Mouse (Mus musculus): Measurements from ENCODE around the gene Dnajc14. TPM values are rescaled to one million over a fixed set of nuclear protein-coding genes. Genes with fewer than 3 reads are reported as not detected.

Dnajc14 gene
- polyA plus RNA-seq, 1 experiment from 2014 or later, result 42.7 TPM

- DNase-seq (no peak), ATAC-seq (ENCODE audit: low FRiP score, low TSS enrichment) (no peak)
- H3K4me3 ChIP-seq (replicated peaks; ENCODE audit: low read depth, low read length), result no peak overlapping the region
- H3K4me1 ChIP-seq (ENCODE audit: control insufficient read depth, insufficient read depth, low read length), result no peaks in the 10 kb centered on the region
- H3K36me3 ChIP-seq (ENCODE audit: control insufficient read depth, insufficient read depth, low read length), result peaks cover 44% of the 10 kb centered on the region
- no peaks in the 10 kb centered on the region for H3K9me3 ChIP-seq (ENCODE audit: control insufficient read depth, low read length)
- H3K4me2 ChIP-seq (ENCODE audit: low read length), result no peak overlapping the region
- H3K27me3 ChIP-seq (ENCODE audit: control insufficient read depth, insufficient read depth, low read length), result no peaks in the 10 kb centered on the region
- no peak overlapping the region for H3K27ac ChIP-seq (replicated peaks; ENCODE audit: low read depth, low read length)
- no peak overlapping the region for H3K9ac ChIP-seq (replicated peaks; ENCODE audit: low read length)
Observed at GRCm38 (mm10) chr10:128861176-128861575, 57.3 kb downstream of the Dnajc14 start.

GRCm38 (mm10) chr10:128866042-128866441 is 62.2 kb downstream of the Dnajc14 start:
- H3K9me3 ChIP-seq (ENCODE audit: control insufficient read depth, low read length), result no peaks in the 10 kb centered on the region
- ATAC-seq (ENCODE audit: low FRiP score, low TSS enrichment), result no peak

DNA sequence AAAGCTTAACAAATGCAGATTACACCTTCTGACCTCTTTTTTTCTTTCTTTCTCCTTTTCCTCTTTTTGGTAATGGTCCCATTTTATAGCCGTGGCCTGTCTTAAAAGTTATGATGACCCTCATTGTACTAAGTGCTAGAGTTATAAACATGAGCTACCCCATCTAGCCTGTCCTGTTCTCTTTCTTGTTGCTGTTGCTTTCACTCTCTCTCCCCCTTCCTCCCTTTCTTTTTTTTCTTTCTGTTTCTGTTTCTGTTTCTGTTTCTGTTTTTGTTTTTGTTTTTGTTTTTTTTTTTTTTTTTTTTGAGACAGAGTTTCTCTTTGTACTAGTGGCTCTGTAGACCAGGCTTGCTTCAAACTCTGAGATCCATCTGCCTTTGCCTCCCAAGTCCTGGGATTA is 62.7 kb downstream of the Dnajc14 start:
- Histone ChIP-seq H3K27ac (replicated peaks; ENCODE audit: low read depth, low read length) (no peak overlapping the region), H3K9me3 (ENCODE audit: control insufficient read depth, low read length) (no peaks in the 10 kb centered on the region), H3K9ac (replicated peaks; ENCODE audit: low read length) (no peak overlapping the region), H3K36me3 (ENCODE audit: control insufficient read depth, insufficient read depth, low read length) (peaks cover 44% of the 10 kb centered on the region), H3K4me3 (replicated peaks; ENCODE audit: low read depth, low read length) (no peak overlapping the region), H3K4me1 (ENCODE audit: control insufficient read depth, insufficient read depth, low read length) (no peaks in the 10 kb centered on the region), H3K27me3 (ENCODE audit: control insufficient read depth, insufficient read depth, low read length) (no peaks in the 10 kb centered on the region), H3K4me2 (ENCODE audit: low read length) (no peak overlapping the region)
- 95% methylated on average over 1 of the region's 1 CpGs for WGBS
- no peak for ATAC-seq (ENCODE audit: low FRiP score, low TSS enrichment)
- no peak for DNase-seq

More at GRCm38 (mm10) chr10:128866042-128866441, 62.2 kb downstream of the Dnajc14 start:
- Histone ChIP-seq H3K36me3 (ENCODE audit: control insufficient read depth, insufficient read depth, low read length) (peaks cover 42% of the 10 kb centered on the region), H3K9ac (replicated peaks; ENCODE audit: low read length) (no peak overlapping the region), H3K27ac (replicated peaks; ENCODE audit: low read depth, low read length) (no peak overlapping the region), H3K4me3 (replicated peaks; ENCODE audit: low read depth, low read length) (no peak overlapping the region), H3K4me1 (ENCODE audit: control insufficient read depth, insufficient read depth, low read length) (no peaks in the 10 kb centered on the region), H3K27me3 (ENCODE audit: control insufficient read depth, insufficient read depth, low read length) (no peaks in the 10 kb centered on the region), H3K4me2 (ENCODE audit: low read length) (no peak overlapping the region)
- DNase-seq, result no peak
- 90% methylated on average over 3 of the region's 3 CpGs for WGBS

Other genes starting within 250 kb of the Dnajc14 start
- 122 and 142 TPM in 2 replicates for gene Pa2g4, start 238.1 kb upstream of the Dnajc14 start, polyA plus RNA-seq (2014; fragmentation: Nextera tagmentation; extraction: Ambion mirVana)
- gene Erbb3, start 214.4 kb upstream of the Dnajc14 start, polyA plus RNA-seq (2014; fragmentation: Nextera tagmentation; extraction: Ambion mirVana), result 0.26 and 0.47 TPM in 2 replicates
- 529 and 586 TPM in 2 replicates for gene Rps26, start 177.3 kb upstream of the Dnajc14 start, polyA plus RNA-seq (2014; fragmentation: Nextera tagmentation; extraction: Ambion mirVana)
- 21.2 and 23.6 TPM in 2 replicates for gene Ikzf4, start 158.1 kb upstream of the Dnajc14 start, polyA plus RNA-seq (2014; fragmentation: Nextera tagmentation; extraction: Ambion mirVana)
- 10.3 and 10.4 TPM in 2 replicates for gene Suox, start 130.0 kb upstream of the Dnajc14 start, polyA plus RNA-seq (2014; fragmentation: Nextera tagmentation; extraction: Ambion mirVana)
- 80.4 and 100 TPM in 2 replicates for gene Rab5b, start 107.8 kb upstream of the Dnajc14 start, polyA plus RNA-seq (2014; fragmentation: Nextera tagmentation; extraction: Ambion mirVana)
- gene Pmel, start 99.9 kb upstream of the Dnajc14 start, polyA plus RNA-seq (2014; fragmentation: Nextera tagmentation; extraction: Ambion mirVana), result 0.22 and 0.38 TPM in 2 replicates
- gene Cdk2, start 99.0 kb upstream of the Dnajc14 start, polyA plus RNA-seq (2014; fragmentation: Nextera tagmentation; extraction: Ambion mirVana), result 13.2 and 24.2 TPM in 2 replicates
- gene Dgka, start 59.2 kb upstream of the Dnajc14 start, polyA plus RNA-seq (2014; fragmentation: Nextera tagmentation; extraction: Ambion mirVana), result 5.7 and 6.2 TPM in 2 replicates
- 46.7 and 60.0 TPM in 2 replicates for gene Pym1, start 56.2 kb upstream of the Dnajc14 start, polyA plus RNA-seq (2014; fragmentation: Nextera tagmentation; extraction: Ambion mirVana)
- 0.22 and 0.41 TPM in 2 replicates for gene Mmp19, start 13.2 kb upstream of the Dnajc14 start, polyA plus RNA-seq (2014; fragmentation: Nextera tagmentation; extraction: Ambion mirVana)
- gene Tmem198b, start 308 bp downstream of the Dnajc14 start, polyA plus RNA-seq (2014; fragmentation: Nextera tagmentation; extraction: Ambion mirVana), result 11.7 and 13.1 TPM in 2 replicates
- gene Sarnp, start 13.3 kb downstream of the Dnajc14 start, polyA plus RNA-seq (2014; fragmentation: Nextera tagmentation; extraction: Ambion mirVana), result 150 and 152 TPM in 2 replicates
- gene Ormdl2, start 17.6 kb downstream of the Dnajc14 start, polyA plus RNA-seq (2014; fragmentation: Nextera tagmentation; extraction: Ambion mirVana), result 23.4 and 24.8 TPM in 2 replicates
- gene Gdf11, start 87.7 kb downstream of the Dnajc14 start, polyA plus RNA-seq (2014; fragmentation: Nextera tagmentation; extraction: Ambion mirVana), result 7.9 and 9.6 TPM in 2 replicates
- 120 and 138 TPM in 2 replicates for gene Cd63, start 96.9 kb downstream of the Dnajc14 start, polyA plus RNA-seq (2014; fragmentation: Nextera tagmentation; extraction: Ambion mirVana)
- 11.6 and 15.2 TPM in 2 replicates for gene Rdh5, start 118.8 kb downstream of the Dnajc14 start, polyA plus RNA-seq (2014; fragmentation: Nextera tagmentation; extraction: Ambion mirVana)
- gene Bloc1s1, start 120.0 kb downstream of the Dnajc14 start, polyA plus RNA-seq (2014; fragmentation: Nextera tagmentation; extraction: Ambion mirVana), result 249 and 282 TPM in 2 replicates
- gene Itga7, start 129.8 kb downstream of the Dnajc14 start, polyA plus RNA-seq (2014; fragmentation: Nextera tagmentation; extraction: Ambion mirVana), result 3.4 and 4.9 TPM in 2 replicates
- not detected in 2 replicates for gene Mettl7b, start 156.9 kb downstream of the Dnajc14 start, polyA plus RNA-seq (2014; fragmentation: Nextera tagmentation; extraction: Ambion mirVana)
- gene Olfr9, start 185.4 kb downstream of the Dnajc14 start, polyA plus RNA-seq (2014; fragmentation: Nextera tagmentation; extraction: Ambion mirVana), result not detected in 2 replicates
- not detected in 2 replicates for gene Olfr763, start 206.7 kb downstream of the Dnajc14 start, polyA plus RNA-seq (2014; fragmentation: Nextera tagmentation; extraction: Ambion mirVana)
- gene Olfr764-ps1, start 235.8 kb downstream of the Dnajc14 start, polyA plus RNA-seq (2014; fragmentation: Nextera tagmentation; extraction: Ambion mirVana), result not detected in 2 replicates
- gene Olfr765, start 245.9 kb downstream of the Dnajc14 start, polyA plus RNA-seq (2014; fragmentation: Nextera tagmentation; extraction: Ambion mirVana), result not detected in 2 replicates